Mouse (Mus musculus): ENCODE measurements around the gene Frmd4a.

DNA sequence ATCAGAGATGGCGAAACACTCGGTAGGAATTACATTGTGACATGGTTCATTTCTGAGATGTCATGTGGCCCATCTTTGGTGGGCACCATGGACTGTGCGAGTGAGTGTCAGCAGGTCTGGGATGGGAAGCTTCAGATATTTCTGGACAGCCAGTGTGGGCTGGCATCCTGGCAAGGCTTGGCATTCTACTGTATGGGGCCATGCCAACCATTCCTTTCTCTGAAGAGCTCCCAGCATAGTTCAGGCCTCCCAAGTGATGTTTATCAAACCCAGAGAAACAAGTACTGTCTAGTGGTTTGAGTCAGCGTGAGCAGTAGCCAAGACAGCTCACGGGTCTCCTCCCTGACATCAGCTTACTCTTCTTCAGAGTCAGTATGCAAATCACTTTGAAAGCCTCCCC lies 551.5 kb downstream of the Frmd4a start:
- TF ChIP-seq CTCF (IDR thresholded peaks at IDR 0.05; ENCODE audit: extremely low read depth, insufficient read depth, insufficient read length, insufficient replicate concordance), result no peak
- no peak for TF ChIP-seq POLR2A (IDR thresholded peaks at IDR 0.05; ENCODE audit: low read depth, low read length)

Data from spleen, adult 2 months (tissue).